Mouse (Mus musculus) hindbrain, postnatal 0 days (tissue): Measurements from ENCODE around the gene Grem1. TPM values are rescaled to one million over a fixed set of nuclear protein-coding genes. Genes with fewer than 3 reads are reported as not detected.
A peak's percentile ranks its signal among the peaks of the same experiment; 100 is the strongest.

Experiments used
- ATAC-seq: fragments of 200-750 bp; cut with Nextera tagmentation; 2 replicates; pipeline ENCODE4 v1.8.0; 2017; ENCODE audit warnings: mild to moderate bottlenecking, moderate TSS enrichment, moderate library complexity
- DNase-seq: peaks from one replicate; pipeline ENCODE4 v3.0.0-alpha.2; 2015; ENCODE audit warnings: low spot score
- H3K27ac ChIP-seq: fragments of 300-500 bp; sonication (generic); 2 replicates; pipeline ENCODE4 v1.5.1; 2014; ENCODE audit warnings: mild to moderate bottlenecking
- H3K27me3 ChIP-seq: fragments of 300-500 bp; sonication (generic); 2 replicates; pipeline ENCODE4 v1.6.1; 2014; ENCODE audit warnings: low read length, mixed read lengths; ENCODE audit not compliant: insufficient read depth
- H3K36me3 ChIP-seq: fragments of 300-500 bp; sonication (generic); 2 replicates; pipeline ENCODE4 v1.6.1; 2014; ENCODE audit warnings: low read length, mixed read lengths; ENCODE audit not compliant: insufficient read depth
- H3K4me1 ChIP-seq: fragments of 300-500 bp; sonication (generic); 2 replicates; pipeline ENCODE4 v1.6.1; 2014; ENCODE audit warnings: antibody characterized with exemption, low read length, mixed read lengths; ENCODE audit not compliant: insufficient read depth
- H3K4me2 ChIP-seq: fragments of 300-500 bp; sonication (generic); 2 replicates; pipeline ENCODE4 v1.6.1; 2014; ENCODE audit warnings: low read depth, mild to moderate bottlenecking, low read length, moderate library complexity, mixed read lengths
- H3K4me3 ChIP-seq: fragments of 300-500 bp; sonication (generic); 2 replicates; pipeline ENCODE4 v1.5.1; 2014; ENCODE audit warnings: low read length
- H3K9ac ChIP-seq: fragments of 300-500 bp; sonication (generic); replicated peaks from 2 replicates; pipeline ENCODE4 v1.6.1; 2014; ENCODE audit warnings: mild to moderate bottlenecking, low read length, moderate library complexity, mixed read lengths
- H3K9me3 ChIP-seq: fragments of 300-500 bp; sonication (generic); 2 replicates; pipeline ENCODE4 v1.6.1; 2016; ENCODE audit warnings: low read length, mixed read lengths
- CTCF ChIP-seq: IDR thresholded peaks from 2 replicates; pipeline ENCODE4 v1.5.1; 2016; ENCODE audit warnings: antibody characterized with exemption, control low read depth, low read depth
- WGBS: fragments of 180-500 bp; shearing (Covaris S2); extraction: QIAGEN DNeasy Blood & Tissue Kit; methylation state at CpG from one replicate; pipeline ENCODE4 v1.1.7; 2014; 5-methylcytosine and 5-hydroxymethylcytosine counted together
- polyA plus RNA-seq: library from polyadenylated mRNA; unstranded; fragments of >200 nt; fragmentation: Nextera tagmentation; extraction: Ambion mirVana; gene quantifications from 2 replicates; pipeline ENCODE4 v1.2.1, GENCODE M21; 2015
- total RNA-seq: library from RNA; depleted of rRNA; stranded (reverse); fragments of >200 nt; gene quantifications from 2 replicates; pipeline ENCODE4 v1.2.3, GENCODE M21; 2014; rRNA removed

Gene Grem1
- total RNA-seq (4.5 and 5.2 TPM in 2 replicates), polyA plus RNA-seq (1.6 and 2.0 TPM in 2 replicates)

DNA sequence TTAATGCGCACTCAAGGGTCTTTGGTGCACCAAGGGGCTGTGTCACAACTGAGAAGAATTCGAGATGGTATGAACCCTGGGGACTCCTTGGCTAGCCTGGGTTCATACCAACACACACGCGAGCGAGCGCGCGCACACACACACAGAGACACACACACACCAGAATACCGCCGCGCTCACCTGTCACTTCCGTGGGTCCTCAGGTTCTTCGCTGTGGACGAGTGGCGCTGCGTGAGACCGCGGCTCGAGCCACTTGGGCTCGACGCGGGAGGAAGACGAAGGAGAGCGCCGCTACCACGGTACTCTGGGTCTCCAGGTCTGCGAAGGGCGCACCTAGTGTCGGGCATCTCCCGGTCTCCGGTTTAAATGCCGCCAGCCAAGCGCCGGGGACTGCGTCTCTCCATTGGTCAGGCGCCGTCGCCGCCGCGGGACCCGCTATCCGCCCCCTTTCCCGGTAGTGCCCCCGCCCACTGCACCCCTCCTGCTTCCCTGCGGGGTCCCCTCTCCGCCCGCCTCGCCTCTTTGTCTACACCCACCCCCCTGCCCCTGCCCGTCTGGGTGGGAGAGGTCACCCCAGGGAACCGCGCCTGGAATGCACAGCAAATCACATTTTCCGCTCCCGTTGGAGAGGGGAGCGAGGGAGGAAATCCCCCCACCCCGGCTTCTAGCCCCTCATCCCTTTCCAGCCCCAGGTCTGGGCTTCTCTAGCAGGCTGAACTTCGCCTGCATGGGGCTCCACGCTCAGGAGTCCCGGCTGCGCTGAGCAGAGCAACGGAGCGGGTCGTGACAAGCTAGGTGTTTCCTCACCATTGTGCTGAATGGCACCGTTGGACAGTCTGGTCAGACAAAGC is at the start of gene Grem1:
Grem1 (minus strand) TSS at position 336 of the 851 bp plus-strand sequence.
- WGBS, result 1% methylated on average over 62 of the region's 64 CpGs
- TF ChIP-seq CTCF, result no peak
- Histone ChIP-seq H3K4me2 (peak within 1 kb of the TSS; percentile 96), H3K9ac (peak within 1 kb of the TSS; percentile 55), H3K27me3 (peaks cover 7% of the 10 kb centered on the region; the same call in 1 of the 2 replicates), H3K27ac (no peak within 1 kb of the TSS), H3K9me3 (no peaks in the 10 kb centered on the region), H3K36me3 (no peaks in the 10 kb centered on the region), H3K4me1 (peaks cover 7% of the 10 kb centered on the region), H3K4me3 (peak within 1 kb of the TSS; percentile 61)
- peak; percentile 65 for ATAC-seq
- peak; percentile 58 for DNase-seq

- Histone ChIP-seq H3K36me3 (no peaks in the 10 kb centered on the region), H3K9me3 (no peaks in the 10 kb centered on the region), H3K9ac (no peak overlapping the region), H3K27ac (no peak overlapping the region), H3K4me1 (no peaks in the 10 kb centered on the region), H3K27me3 (no peaks in the 10 kb centered on the region), H3K4me3 (no peak overlapping the region), H3K4me2 (no peak overlapping the region)
- 26% methylated on average over 9 of the region's 9 CpGs for WGBS
- DNase-seq, result peak; percentile 70
- TF ChIP-seq CTCF, result peak; percentile 73
- no peak for ATAC-seq
Measured at GRCm38 (mm10) chr2:113807640-113808039, 49.2 kb upstream of the Grem1 start.

DNA sequence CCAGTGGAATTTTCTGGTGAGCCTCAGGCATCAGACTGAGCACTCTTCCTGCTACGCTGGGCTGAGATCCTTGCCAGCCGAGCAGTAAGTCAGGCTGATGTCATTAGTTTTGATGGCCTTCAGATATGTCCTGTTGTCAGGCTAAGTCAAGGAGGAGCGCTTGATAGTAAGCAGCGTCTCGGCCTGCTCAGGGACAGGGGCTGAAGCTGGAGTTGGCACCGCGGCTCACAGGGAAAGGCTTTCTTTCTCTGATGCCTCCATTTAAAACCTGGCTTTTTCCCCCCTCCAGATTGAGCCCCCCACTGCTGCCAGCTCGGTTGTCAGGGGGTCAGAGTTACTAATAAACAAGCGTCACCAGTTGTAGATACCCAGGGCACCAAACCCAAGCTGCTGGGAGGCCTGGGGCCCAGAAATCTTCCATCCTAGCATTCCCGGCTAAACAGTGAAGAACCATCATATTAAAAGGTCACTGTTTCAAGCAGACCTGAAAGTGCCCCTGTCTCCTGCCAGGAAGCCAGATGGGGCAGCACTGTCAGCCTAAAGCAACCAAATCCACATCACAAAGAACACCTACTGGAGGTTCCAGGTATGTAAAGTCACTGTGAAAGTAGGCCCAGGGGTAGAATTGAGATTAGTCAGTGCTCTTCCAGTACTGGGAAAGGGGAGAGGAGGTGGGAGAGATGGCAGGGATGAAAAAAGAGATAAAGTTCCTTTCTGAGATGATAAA is 48.6 kb upstream of the Grem1 start:
- Histone ChIP-seq H3K27me3 (no peaks in the 10 kb centered on the region), H3K27ac (no peak overlapping the region), H3K9me3 (no peaks in the 10 kb centered on the region), H3K4me1 (no peaks in the 10 kb centered on the region), H3K4me3 (no peak overlapping the region), H3K36me3 (no peaks in the 10 kb centered on the region), H3K4me2 (no peak overlapping the region), H3K9ac (no peak overlapping the region)
- TF ChIP-seq CTCF, result no peak
- DNase-seq, result no peak
- WGBS, result 55% methylated on average over 10 of the region's 10 CpGs
- ATAC-seq, result 0 out of 2 replicates have a peak, but pooled peaks have one; percentile 49

DNA sequence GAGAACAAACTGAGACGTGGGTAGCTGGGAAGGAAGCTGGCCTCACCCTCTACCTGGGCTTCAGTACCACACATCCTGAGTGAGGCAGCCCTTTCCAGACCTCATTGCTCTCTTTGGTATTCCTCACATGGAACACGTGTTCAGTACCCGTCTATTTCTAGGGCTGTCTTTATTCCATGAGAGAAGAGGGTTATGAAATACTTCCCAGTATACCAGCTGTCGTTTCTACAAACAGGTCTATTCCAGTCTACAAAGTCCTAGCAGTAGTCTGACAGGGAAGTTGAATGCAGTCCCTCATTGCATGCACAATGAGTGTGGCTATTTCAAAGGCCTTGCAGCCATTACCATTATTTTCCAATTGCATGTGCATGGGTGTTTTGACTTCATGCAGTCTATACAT is 47.3 kb upstream of the Grem1 start:
- no peak for ATAC-seq
- Histone ChIP-seq H3K4me3 (no peak overlapping the region), H3K4me1 (no peaks in the 10 kb centered on the region), H3K36me3 (no peaks in the 10 kb centered on the region), H3K9me3 (no peaks in the 10 kb centered on the region), H3K4me2 (no peak overlapping the region), H3K9ac (no peak overlapping the region), H3K27me3 (no peaks in the 10 kb centered on the region), H3K27ac (no peak overlapping the region)
- TF ChIP-seq CTCF, result no peak
- WGBS, result 85% methylated on average over 4 of the region's 4 CpGs
- DNase-seq, result no peak

DNA sequence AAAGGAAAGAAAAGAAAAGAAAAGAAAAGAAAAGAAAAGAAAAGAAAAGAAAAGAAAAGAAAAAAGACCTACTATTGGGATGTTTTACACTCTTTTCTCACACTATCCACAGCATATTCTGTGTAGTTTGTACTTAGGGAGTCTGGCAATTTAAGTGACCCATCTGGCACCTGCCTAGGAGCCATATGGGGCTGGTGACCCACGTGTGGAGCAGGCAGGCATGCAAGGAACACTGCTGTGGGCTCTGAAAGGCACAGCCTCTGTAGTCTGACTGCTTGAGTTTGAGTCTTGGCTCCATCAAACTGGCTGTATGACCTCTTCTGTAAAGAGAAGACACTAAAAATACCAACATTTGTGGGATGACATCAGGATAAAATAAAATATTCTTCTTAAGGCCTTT is 45.3 kb upstream of the Grem1 start:
- no peak overlapping the region for H3K4me3 ChIP-seq
- DNase-seq (no peak), ATAC-seq (no peak)
- H3K36me3 ChIP-seq, result no peaks in the 10 kb centered on the region
- no peak for TF ChIP-seq CTCF
- H3K9me3 ChIP-seq, result no peaks in the 10 kb centered on the region
- no peak overlapping the region for H3K9ac ChIP-seq
- WGBS, result 11% methylated on average over 1 of the region's 1 CpGs
- no peaks in the 10 kb centered on the region for H3K27me3 ChIP-seq
- H3K27ac ChIP-seq, result no peak overlapping the region
- H3K4me2 ChIP-seq, result no peak overlapping the region
- no peaks in the 10 kb centered on the region for H3K4me1 ChIP-seq

GRCm38 (mm10) chr2:113800846-113801245 is 42.4 kb upstream of the Grem1 start:
- Histone ChIP-seq H3K4me3 (no peak overlapping the region), H3K36me3 (no peaks in the 10 kb centered on the region), H3K27ac (no peak overlapping the region), H3K9ac (no peak overlapping the region), H3K4me1 (no peaks in the 10 kb centered on the region), H3K9me3 (no peaks in the 10 kb centered on the region), H3K27me3 (no peaks in the 10 kb centered on the region), H3K4me2 (no peak overlapping the region)
- TF ChIP-seq CTCF, result no peak
- ATAC-seq (no peak), DNase-seq (no peak)
- WGBS, result 72% methylated on average over 5 of the region's 5 CpGs
